Mouse (Mus musculus) adrenal gland, postnatal 25 days (tissue): Measurements from ENCODE around the gene Ptprk. TPM values are rescaled to one million over a fixed set of nuclear protein-coding genes. Genes with fewer than 3 reads are reported as not detected.

Experiments used
- DNase-seq: peaks from one replicate; pipeline ENCODE4 v3.0.0; 2021; ENCODE audit warnings: mixed read lengths
- long read RNA-seq: library from polyadenylated mRNA; stranded (forward); transcript quantifications from one replicate; pipeline ENCODE4 v2.0.0, GENCODE M21; 2021
- total RNA-seq: library from RNA; stranded (reverse); gene quantifications from 2 replicates; pipeline ENCODE4 v1.2.3, GENCODE M21; 2021

Gene Ptprk
- 20.9 and 22.6 TPM in 2 replicates for total RNA-seq
- long read RNA-seq, partial matches to known transcripts = 5 of 14 reads
- long read RNA-seq, other reads (novel, unspliced or antisense) = 4 of 14 reads

- peak; percentile 93 for DNase-seq
These were observed at the start of gene Ptprk for GRCm38 (mm10) chr10:28074653-28075451. Gene Ptprk (plus strand): TSS chr10:28074820.

GRCm38 (mm10) chr10:28027791-28028190 is 46.8 kb upstream of the Ptprk start:
- DNase-seq = no peak

GRCm38 (mm10) chr10:28036456-28036855 is 38.2 kb upstream of the Ptprk start:
- no peak for DNase-seq

- no peak for DNase-seq
These were observed 19.9 kb upstream of the Ptprk start for GRCm38 (mm10) chr10:28054764-28055163.

GRCm38 (mm10) chr10:28059222-28059621 is 15.4 kb upstream of the Ptprk start:
- DNase-seq = no peak

GRCm38 (mm10) chr10:28067997-28068396 is 6.6 kb upstream of the Ptprk start:
- DNase-seq = no peak

GRCm38 (mm10) chr10:28073991-28074652 is 498 bp upstream of the Ptprk start:
- peak; percentile 3 for DNase-seq

GRCm38 (mm10) chr10:28075491-28076035 is 943 bp downstream of the Ptprk start:
- DNase-seq = peak; percentile 7

GRCm38 (mm10) chr10:28076036-28076855 is 1.6 kb downstream of the Ptprk start:
- DNase-seq = peak; percentile 11

- no peak for DNase-seq
These were observed 3.6 kb downstream of the Ptprk start for GRCm38 (mm10) chr10:28078270-28078669.

- no peak for DNase-seq
These were observed 6.6 kb downstream of the Ptprk start for GRCm38 (mm10) chr10:28081221-28081620.

- no peak for DNase-seq
These were observed 8.6 kb downstream of the Ptprk start for GRCm38 (mm10) chr10:28083183-28083582.

- DNase-seq = no peak
These were observed 9.0 kb downstream of the Ptprk start for GRCm38 (mm10) chr10:28083625-28084024.

- no peak for DNase-seq
These were observed 12.7 kb downstream of the Ptprk start for GRCm38 (mm10) chr10:28087341-28087740.

- no peak for DNase-seq
These were observed 13.1 kb downstream of the Ptprk start for GRCm38 (mm10) chr10:28087749-28088148.

GRCm38 (mm10) chr10:28096007-28096406 is 21.4 kb downstream of the Ptprk start:
- DNase-seq = no peak

GRCm38 (mm10) chr10:28097637-28098036 is 23.0 kb downstream of the Ptprk start:
- DNase-seq = no peak

- DNase-seq = no peak
These were observed 24.3 kb downstream of the Ptprk start for GRCm38 (mm10) chr10:28098923-28099322.

- no peak for DNase-seq
These were observed 28.8 kb downstream of the Ptprk start for GRCm38 (mm10) chr10:28103406-28103906.

GRCm38 (mm10) chr10:28103924-28104323 is 29.3 kb downstream of the Ptprk start:
- no peak for DNase-seq

GRCm38 (mm10) chr10:28105247-28105646 is 30.6 kb downstream of the Ptprk start:
- no peak for DNase-seq
